Mouse (Mus musculus): ENCODE measurements at regions not wholly inside any gene's neighbourhood (a gene's known extent, or its start where the extent isn't known, plus 50 kb on each side); places are given as distances from the start of the nearest gene placed in this dataset.

DNA sequence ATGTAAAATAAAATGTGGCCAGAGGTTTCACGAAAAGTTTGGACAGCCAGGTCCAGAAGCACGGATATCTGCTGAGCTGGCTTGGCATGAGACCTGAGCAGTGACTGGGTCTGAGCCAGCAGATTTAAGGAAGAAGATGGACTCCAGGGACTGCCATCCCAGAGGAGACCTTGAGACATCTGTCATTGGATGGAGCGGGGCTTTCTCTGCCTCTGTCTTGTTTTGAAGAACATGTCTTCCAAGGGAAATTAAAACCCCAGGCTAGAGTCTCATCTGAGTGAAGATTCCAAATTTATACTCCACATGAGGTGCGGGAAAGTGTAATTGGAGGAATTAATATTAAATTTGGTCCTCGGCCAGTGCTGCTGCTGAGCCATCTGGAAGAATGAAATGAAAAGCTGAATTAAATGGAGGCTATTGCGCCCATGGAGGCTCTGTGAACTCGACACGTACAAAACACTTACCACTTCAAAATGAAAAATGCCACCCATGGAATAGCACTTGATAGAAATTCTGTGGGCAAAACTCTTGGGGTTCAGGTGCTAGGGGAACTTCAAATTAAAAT lies 129.8 kb upstream of the Adcy2 start:
- H3K4me1 ChIP-seq (ENCODE audit: control insufficient read depth in 1 of 2, insufficient read depth in 2 of 2): no peaks in the 10 kb centered on the region
- H3K4me2 ChIP-seq (ENCODE audit: insufficient read depth, low read depth, poor library complexity, severe bottlenecking): no peak overlapping the region
- dilution Hi-C loops (cut with MboI; ENCODE audit: extremely low pct_ligation_motif_present, extremely low pct_unique_long_range_greater_than_20kb, low sequenced_read_pairs): no loop called here
- no peak overlapping the region for H3K9ac ChIP-seq (ENCODE audit: insufficient read depth, low read depth)
- DNase-seq (ENCODE audit: extremely low read depth): no peak
- H3K79me2 ChIP-seq (replicated peaks; ENCODE audit: control insufficient read depth, extremely low read depth, insufficient read depth, poor library complexity, severe bottlenecking): no peaks in the 10 kb centered on the region
- peaks cover 64% of the 10 kb centered on the region for H3K9me3 ChIP-seq (replicated peaks; ENCODE audit: low read length)
- no peaks in the 10 kb centered on the region for H3K36me3 ChIP-seq (replicated peaks in 1 of 2; ENCODE audit: control insufficient read depth in 1 of 2, insufficient read depth in 1 of 2, low read length in 1 of 2)
- H3K27ac ChIP-seq (ENCODE audit: insufficient read depth, low read depth): no peak overlapping the region
- in situ Hi-C loops (cut with MboI; ENCODE audit: low pct_ligation_motif_present, low pct_unique_long_range_greater_than_20kb, low sequenced_read_pairs): no loop called here
- H3K27me3 ChIP-seq (replicated peaks): no peaks in the 10 kb centered on the region
- H3K4me3 ChIP-seq (replicated peaks in 1 of 3; ENCODE audit: low read depth in 2 of 3, low read length in 2 of 3, poor library complexity in 1 of 3): no peak overlapping the region
- no peak for TF ChIP-seq KAT2A (IDR thresholded peaks at IDR 0.05; ENCODE audit: insufficient replicate concordance, low read length)
- no peak for TF ChIP-seq UBTF (IDR thresholded peaks at IDR 0.05; ENCODE audit: low read depth, low read length)
- no peak for TF ChIP-seq NRF1 (IDR thresholded peaks at IDR 0.05; ENCODE audit: low read depth, low read length)
- TF ChIP-seq ZMIZ1 (IDR thresholded peaks at IDR 0.05; ENCODE audit: low read depth, low read length): no peak
- TF ChIP-seq POLR2AphosphoS2 (IDR thresholded peaks at IDR 0.05; ENCODE audit: low read depth, low read length): no peak
- TF ChIP-seq CHD1 (IDR thresholded peaks at IDR 0.05; ENCODE audit: low read depth, low read length): no peak
- TF ChIP-seq E2F4 (IDR thresholded peaks at IDR 0.05; ENCODE audit: insufficient replicate concordance, low read depth, low read length): no peak
- TF ChIP-seq IRF4 (IDR thresholded peaks at IDR 0.05; ENCODE audit: low read depth, low read length): no peak
- TF ChIP-seq USF1 (IDR thresholded peaks at IDR 0.05; ENCODE audit: low read depth, low read length): no peak
- TF ChIP-seq BHLHE40 (IDR thresholded peaks at IDR 0.05; ENCODE audit: low read depth, low read length): no peak
- no peak for TF ChIP-seq ETS1 (conservative IDR thresholded peaks at IDR 0.05; ENCODE audit: low read depth, low read length)
- TF ChIP-seq MXI1 (IDR thresholded peaks at IDR 0.05; ENCODE audit: low read depth, low read length): no peak
- TF ChIP-seq ZKSCAN1 (IDR thresholded peaks at IDR 0.05; ENCODE audit: borderline replicate concordance, low read depth, low read length): no peak
- TF ChIP-seq ZNF384 (IDR thresholded peaks at IDR 0.05; ENCODE audit: low read depth, low read length): no peak
- TF ChIP-seq HCFC1 (IDR thresholded peaks at IDR 0.05; ENCODE audit: low read depth, low read length): no peak
- TF ChIP-seq NELFE (IDR thresholded peaks at IDR 0.05; ENCODE audit: low read depth, low read length): no peak
- TF ChIP-seq USF2 (conservative IDR thresholded peaks at IDR 0.05; ENCODE audit: low read depth, low read length): no peak
- no peak for TF ChIP-seq SIN3A (IDR thresholded peaks at IDR 0.05; ENCODE audit: low read length)
- no peak for TF ChIP-seq JUND (conservative IDR thresholded peaks at IDR 0.05; ENCODE audit: low read depth, low read length)

DNA sequence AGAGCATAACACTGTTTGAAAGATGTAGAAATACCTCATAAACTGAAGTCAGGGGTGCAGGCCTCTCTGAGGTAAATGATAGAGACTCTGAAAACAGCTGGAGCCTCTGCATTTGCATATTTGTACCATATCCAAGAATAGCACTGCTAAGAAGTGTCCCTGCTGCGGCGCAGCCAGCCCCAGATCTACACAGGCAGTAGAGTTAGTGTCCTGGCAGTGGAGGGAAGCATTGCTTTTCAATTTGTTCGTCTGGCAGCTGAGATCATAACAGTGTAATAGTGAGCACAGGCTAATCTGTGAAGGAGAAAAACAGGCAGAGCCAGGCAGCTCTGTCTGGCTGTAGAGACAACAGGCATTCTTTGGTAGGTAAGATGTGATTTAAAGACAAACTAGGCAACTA lies 128.2 kb upstream of the Adcy2 start:
- in situ Hi-C loops (cut with MboI; ENCODE audit: low pct_ligation_motif_present, low pct_unique_long_range_greater_than_20kb, low sequenced_read_pairs) (no loop called here), dilution Hi-C loops (cut with MboI; ENCODE audit: extremely low pct_ligation_motif_present, extremely low pct_unique_long_range_greater_than_20kb, low sequenced_read_pairs) (no loop called here)
- no peak overlapping the region for H3K9ac ChIP-seq (ENCODE audit: insufficient read depth, low read depth)
- no peaks in the 10 kb centered on the region for H3K4me1 ChIP-seq (ENCODE audit: control insufficient read depth in 1 of 2, insufficient read depth in 2 of 2)
- H3K36me3 ChIP-seq (replicated peaks in 1 of 2; ENCODE audit: control insufficient read depth in 1 of 2, insufficient read depth in 1 of 2, low read length in 1 of 2): no peaks in the 10 kb centered on the region
- H3K4me2 ChIP-seq (ENCODE audit: insufficient read depth, low read depth, poor library complexity, severe bottlenecking): no peak overlapping the region
- DNase-seq (ENCODE audit: extremely low read depth): no peak
- peaks cover 60% of the 10 kb centered on the region for H3K9me3 ChIP-seq (replicated peaks; ENCODE audit: low read length)
- no peak for TF ChIP-seq NELFE (IDR thresholded peaks at IDR 0.05; ENCODE audit: low read depth, low read length)
- no peak for TF ChIP-seq E2F4 (IDR thresholded peaks at IDR 0.05; ENCODE audit: insufficient replicate concordance, low read depth, low read length)
- no peak for TF ChIP-seq RCOR1 (conservative IDR thresholded peaks at IDR 0.05; ENCODE audit: low read depth, low read length)
- no peak for TF ChIP-seq IRF4 (IDR thresholded peaks at IDR 0.05; ENCODE audit: low read depth, low read length)
- TF ChIP-seq ZMIZ1 (IDR thresholded peaks at IDR 0.05; ENCODE audit: low read depth, low read length): no peak
- TF ChIP-seq ELF1 (IDR thresholded peaks at IDR 0.05; ENCODE audit: low read depth, low read length): no peak
- TF ChIP-seq CHD1 (IDR thresholded peaks at IDR 0.05; ENCODE audit: low read depth, low read length): no peak
- no peak for TF ChIP-seq RAD21 (IDR thresholded peaks at IDR 0.05; ENCODE audit: low read depth, low read length)
- no peak for TF ChIP-seq ZC3H11A (IDR thresholded peaks at IDR 0.05; ENCODE audit: low read depth, low read length)
- no peak for TF ChIP-seq HCFC1 (IDR thresholded peaks at IDR 0.05; ENCODE audit: low read depth, low read length)
- no peak for TF ChIP-seq ZNF384 (IDR thresholded peaks at IDR 0.05; ENCODE audit: low read depth, low read length)
- no peak for TF ChIP-seq NRF1 (IDR thresholded peaks at IDR 0.05; ENCODE audit: low read depth, low read length)
- no peak for TF ChIP-seq KAT2A (IDR thresholded peaks at IDR 0.05; ENCODE audit: insufficient replicate concordance, low read length)
- TF ChIP-seq TCF12 (IDR thresholded peaks at IDR 0.05; ENCODE audit: low read depth, low read length): no peak
- no peak for TF ChIP-seq MAZ (IDR thresholded peaks at IDR 0.05; ENCODE audit: low read depth, low read length)
- no peak for TF ChIP-seq ZKSCAN1 (IDR thresholded peaks at IDR 0.05; ENCODE audit: borderline replicate concordance, low read depth, low read length)
- no peak for TF ChIP-seq MAX (IDR thresholded peaks at IDR 0.05; ENCODE audit: low read length)
- TF ChIP-seq UBTF (IDR thresholded peaks at IDR 0.05; ENCODE audit: low read depth, low read length): no peak
- no peak for TF ChIP-seq CHD2 (IDR thresholded peaks at IDR 0.05; ENCODE audit: low read length)
- no peak for TF ChIP-seq TBP (conservative IDR thresholded peaks at IDR 0.05; ENCODE audit: low read depth, low read length)
- no peaks in the 10 kb centered on the region for H3K27me3 ChIP-seq (replicated peaks)
- H3K27ac ChIP-seq (ENCODE audit: insufficient read depth, low read depth): no peak overlapping the region
- no peaks in the 10 kb centered on the region for H3K79me2 ChIP-seq (replicated peaks; ENCODE audit: control insufficient read depth, extremely low read depth, insufficient read depth, poor library complexity, severe bottlenecking)
- H3K4me3 ChIP-seq (replicated peaks in 1 of 3; ENCODE audit: low read depth in 2 of 3, low read length in 2 of 3, poor library complexity in 1 of 3): no peak overlapping the region
